Mouse (Mus musculus) heart, postnatal 36 days (tissue): ENCODE results near the gene Ubiad1. TPM values are rescaled to one million over a fixed set of nuclear protein-coding genes. Genes with fewer than 3 reads are reported as not detected.

Experiments used
- DNase-seq, 2 experiments: peaks; one replicate each; pipeline ENCODE4 v3.0.0; 2021 to 2022
- intact Hi-C: fragments of 180-260 bp; cut with DNase I; formaldehyde crosslinking; loops from one replicate; pipeline ENCODE4 v1.15.1; 2025
- total RNA-seq, 2 experiments: library from RNA; stranded (reverse); gene quantifications; 2 replicates each; pipeline ENCODE4 v1.2.3; 2021

Gene Ubiad1
- total RNA-seq, 2 experiments from 2014 or later: 16.5 to 16.9 TPM

GRCm38 (mm10) chr4:148455477-148456025 lies 11.0 kb upstream of the Ubiad1 start:
- DNase-seq: no peak
- intact Hi-C loops: no loop called here

- no peak for DNase-seq
- intact Hi-C loops: no loop called here
Measured at GRCm38 (mm10) chr4:148453707-148454106, 9.1 kb upstream of the Ubiad1 start.

GRCm38 (mm10) chr4:148448853-148449245 lies 4.3 kb upstream of the Ubiad1 start:
- intact Hi-C loops: no loop called here
- DNase-seq: no peak

GRCm38 (mm10) chr4:148448179-148448852 lies 3.7 kb upstream of the Ubiad1 start, which contains the start of gene Mtor:
Gene Mtor (plus strand): TSS chr4:148448611.
- DNase-seq: peak; percentile 92 to 93
- intact Hi-C loops: no loop called here

- no peak for DNase-seq
Measured at GRCm38 (mm10) chr4:148442598-148442997, 2.0 kb downstream of the Ubiad1 start.

GRCm38 (mm10) chr4:148441931-148442330 lies 2.6 kb downstream of the Ubiad1 start:
- no peak for DNase-seq
- intact Hi-C loops: no loop called here

More at GRCm38 (mm10) chr4:148442598-148442997, 2.0 kb downstream of the Ubiad1 start:
- intact Hi-C loops: no loop called here

GRCm38 (mm10) chr4:148435657-148436330 lies 8.8 kb downstream of the Ubiad1 start:
- DNase-seq: no peak
- intact Hi-C loops: no loop called here

GRCm38 (mm10) chr4:148435106-148435505 lies 9.5 kb downstream of the Ubiad1 start:
- intact Hi-C loops: no loop called here
- DNase-seq: no peak

GRCm38 (mm10) chr4:148434554-148434953 lies 10.0 kb downstream of the Ubiad1 start:
- intact Hi-C loops: loop anchor here (5.0 kb wide), 1 partner anchor 147 kb away; the partner anchor contains the start of gene Disp3
- no peak for DNase-seq

- no peak for DNase-seq
- intact Hi-C loops: loop anchor here (5.0 kb wide), 1 partner anchor 147 kb away; the partner anchor contains the start of gene Disp3
Measured at GRCm38 (mm10) chr4:148433813-148434212, 10.8 kb downstream of the Ubiad1 start.

- DNase-seq: no peak
- intact Hi-C loops: loop anchor here (5.0 kb wide), 1 partner anchor 146 kb away; the partner anchor contains the start of gene Disp3
Measured at GRCm38 (mm10) chr4:148433336-148433735, 11.2 kb downstream of the Ubiad1 start.

- no peak for DNase-seq
- intact Hi-C loops: loop anchor here (5.0 kb wide), 1 partner anchor 145 kb away; the partner anchor contains the start of gene Disp3
Measured at GRCm38 (mm10) chr4:148432488-148432887, 12.1 kb downstream of the Ubiad1 start.

- DNase-seq: no peak
- intact Hi-C loops: loop anchor here (5.0 kb wide), 1 partner anchor 144 kb away; the partner anchor contains the start of gene Disp3
Measured at GRCm38 (mm10) chr4:148430880-148431519, 13.6 kb downstream of the Ubiad1 start.

GRCm38 (mm10) chr4:148429686-148430085 lies 14.9 kb downstream of the Ubiad1 start:
- peak; percentile 52 to 73 for DNase-seq
- intact Hi-C loops: loop anchor here (1.0 to 10.0 kb wide), 3 partner anchors 142 to 315 kb away; partner anchors contain the start of gene Disp3

- DNase-seq: no peak
- intact Hi-C loops: loop anchor here (1.0 to 10.0 kb wide), 2 partner anchors 259 to 314 kb away; no protein-coding TSS in a partner anchor
Measured at GRCm38 (mm10) chr4:148429121-148429520, 15.4 kb downstream of the Ubiad1 start.

- DNase-seq: no peak
- intact Hi-C loops: loop anchor here (10.0 kb wide), 1 partner anchor 314 kb away; no protein-coding TSS in a partner anchor
Measured at GRCm38 (mm10) chr4:148428544-148428943, 16.0 kb downstream of the Ubiad1 start.

GRCm38 (mm10) chr4:148426950-148427850 lies 17.4 kb downstream of the Ubiad1 start:
- intact Hi-C loops: loop anchor here (10.0 kb wide), 1 partner anchor 312 kb away; no protein-coding TSS in a partner anchor
- DNase-seq: no peak

- intact Hi-C loops: no loop called here
- DNase-seq: no peak
Measured at GRCm38 (mm10) chr4:148417559-148417958, 27.0 kb downstream of the Ubiad1 start.

- no peak for DNase-seq
- intact Hi-C loops: no loop called here
Measured at GRCm38 (mm10) chr4:148417074-148417526, 27.5 kb downstream of the Ubiad1 start.
